Mouse (Mus musculus) C2C12 (cell line): ENCODE data around the gene A930033H14Rik.

Experiments used
- CEBPB ChIP-seq: IDR thresholded peaks from one replicate; pipeline ENCODE4 v1.6.1; 2011; ENCODE audit warnings: low read depth, mild to moderate bottlenecking, control low read depth, moderate library complexity
- CTCF ChIP-seq: IDR thresholded peaks from one replicate; pipeline ENCODE4 v1.5.1; 2011; ENCODE audit not compliant: control insufficient read depth, insufficient read depth, insufficient read length
- MAX ChIP-seq: IDR thresholded peaks from one replicate; pipeline ENCODE4 v1.6.1; 2011; ENCODE audit warnings: mild to moderate bottlenecking, control low read depth

- TF ChIP-seq CTCF (no peak), MAX (no peak), CEBPB (no peak)
Observed at GRCm38 (mm10) chr10:69161503-69161902, 51.4 kb downstream of the A930033H14Rik start.
